Mouse (Mus musculus) forebrain, embryonic 11.5 days (tissue): ENCODE data around the gene Nf2. TPM values are rescaled to one million over a fixed set of nuclear protein-coding genes. Genes with fewer than 3 reads are reported as not detected.
A peak's percentile ranks its signal among the peaks of the same experiment; 100 is the strongest.

Experiments used
- ATAC-seq: fragments of 200-750 bp; cut with Nextera tagmentation; replicated peaks from 2 replicates; pipeline ENCODE4 v1.8.0; 2017; ENCODE audit warnings: moderate TSS enrichment; ENCODE audit not compliant: low FRiP score
- DNase-seq: peaks from one replicate; pipeline ENCODE4 v3.0.0-alpha.2; 2017; ENCODE audit warnings: low spot score
- H3K27ac ChIP-seq: fragments of 300-500 bp; sonication (generic); 2 replicates; pipeline ENCODE4 v1.5.1; 2014; ENCODE audit warnings: low read depth, low read length
- H3K27me3 ChIP-seq: fragments of 300-500 bp; sonication (generic); 2 replicates; pipeline ENCODE4 v1.6.1; 2014; ENCODE audit warnings: mild to moderate bottlenecking, low read length, mixed read lengths; ENCODE audit not compliant: control insufficient read depth, insufficient read depth
- H3K36me3 ChIP-seq: fragments of 300-500 bp; sonication (generic); 2 replicates; pipeline ENCODE4 v1.6.1; 2014; ENCODE audit warnings: mild to moderate bottlenecking, low read length, moderate library complexity, mixed read lengths; ENCODE audit not compliant: control insufficient read depth, insufficient read depth
- H3K4me1 ChIP-seq: fragments of 300-500 bp; sonication (generic); replicated peaks from 2 replicates; pipeline ENCODE4 v1.6.1; 2014; ENCODE audit warnings: low read length, mixed read lengths; ENCODE audit not compliant: control insufficient read depth, insufficient read depth
- H3K4me2 ChIP-seq: fragments of 300-500 bp; sonication (generic); 2 replicates; pipeline ENCODE4 v1.6.1; 2014; ENCODE audit warnings: low read depth, mild to moderate bottlenecking, low read length, moderate library complexity, mixed read lengths; ENCODE audit not compliant: severe bottlenecking
- H3K4me3 ChIP-seq: fragments of 300-500 bp; sonication (generic); 2 replicates; pipeline ENCODE4 v1.5.1; 2014; ENCODE audit warnings: low read depth, low read length
- H3K9ac ChIP-seq: fragments of 300-500 bp; sonication (generic); 2 replicates; pipeline ENCODE4 v1.6.1; 2014; ENCODE audit warnings: low read length
- H3K9me3 ChIP-seq: fragments of 300-500 bp; sonication (generic); 2 replicates; pipeline ENCODE4 v1.6.1; 2016; ENCODE audit warnings: low read length, mixed read lengths; ENCODE audit not compliant: control insufficient read depth
- WGBS: fragments of 180-500 bp; shearing (Covaris S2); extraction: QIAGEN DNeasy Blood & Tissue Kit; methylation state at CpG from one replicate; pipeline ENCODE4 v1.1.7; 2014; 5-methylcytosine and 5-hydroxymethylcytosine counted together
- polyA plus RNA-seq: library from polyadenylated mRNA; unstranded; fragments of >200 nt; fragmentation: Nextera tagmentation; extraction: Ambion mirVana; gene quantifications from 2 replicates; pipeline ENCODE4 v1.2.1, GENCODE M21; 2014

Nf2 gene
- polyA plus RNA-seq, 1 experiment from 2014 or later = 57.4 TPM

- H3K4me2 ChIP-seq = no peak overlapping the region
- no peak overlapping the region for H3K9ac ChIP-seq
- no peaks in the 10 kb centered on the region for H3K27me3 ChIP-seq
- no peak overlapping the region for H3K27ac ChIP-seq
- H3K36me3 ChIP-seq = no peaks in the 10 kb centered on the region; the same call in 1 of the 2 replicates
- DNase-seq (no peak), ATAC-seq (no peak)
- no peak overlapping the region for H3K4me3 ChIP-seq
- H3K9me3 ChIP-seq = no peaks in the 10 kb centered on the region
- WGBS = 75% methylated on average over 7 of the region's 7 CpGs
- H3K4me1 ChIP-seq = no peaks in the 10 kb centered on the region
Observed at GRCm38 (mm10) chr11:4769293-4769692, 80.0 kb downstream of the Nf2 start.

- H3K27ac ChIP-seq = no peak overlapping the region
- no peak overlapping the region for H3K4me3 ChIP-seq
- no peak for DNase-seq
- no peaks in the 10 kb centered on the region; the same call in 1 of the 2 replicates for H3K36me3 ChIP-seq
- no peaks in the 10 kb centered on the region for H3K27me3 ChIP-seq
- no peaks in the 10 kb centered on the region; the same call in 1 of the 2 replicates for H3K4me1 ChIP-seq
- no peaks in the 10 kb centered on the region for H3K9me3 ChIP-seq
- no peak for ATAC-seq
- WGBS = 86% methylated on average over 4 of the region's 4 CpGs
- H3K4me2 ChIP-seq = no peak overlapping the region
- H3K9ac ChIP-seq = no peak overlapping the region
Observed at GRCm38 (mm10) chr11:4768399-4768798, 80.9 kb downstream of the Nf2 start.

- no peak for DNase-seq
- Histone ChIP-seq H3K9ac (no peak overlapping the region), H3K4me3 (no peak overlapping the region), H3K27me3 (no peaks in the 10 kb centered on the region), H3K36me3 (no peaks in the 10 kb centered on the region; the same call in 1 of the 2 replicates), H3K4me2 (no peak overlapping the region), H3K4me1 (peaks cover 2% of the 10 kb centered on the region), H3K27ac (no peak overlapping the region), H3K9me3 (no peaks in the 10 kb centered on the region)
- WGBS = 86% methylated on average over 5 of the region's 5 CpGs
- no peak for ATAC-seq
Observed at GRCm38 (mm10) chr11:4764476-4764875, 84.9 kb downstream of the Nf2 start.

- H3K27ac ChIP-seq = no peak overlapping the region
- H3K27me3 ChIP-seq = no peaks in the 10 kb centered on the region
- H3K9ac ChIP-seq = no peak overlapping the region
- ATAC-seq (no peak), DNase-seq (no peak)
- H3K4me3 ChIP-seq = no peak overlapping the region
- 22% methylated on average over 5 of the region's 5 CpGs for WGBS
- peaks cover 2% of the 10 kb centered on the region for H3K4me1 ChIP-seq
- no peaks in the 10 kb centered on the region; the same call in 1 of the 2 replicates for H3K36me3 ChIP-seq
- no peaks in the 10 kb centered on the region for H3K9me3 ChIP-seq
- H3K4me2 ChIP-seq = no peak overlapping the region
Observed at GRCm38 (mm10) chr11:4763631-4764030, 85.7 kb downstream of the Nf2 start.

- WGBS = 16% methylated on average over 2 of the region's 2 CpGs
- no peak overlapping the region; the same call in 1 of the 2 replicates for H3K27ac ChIP-seq
Observed at GRCm38 (mm10) chr11:4762511-4762910, 86.8 kb downstream of the Nf2 start.

GRCm38 (mm10) chr11:4761991-4762390 lies 87.3 kb downstream of the Nf2 start:
- ATAC-seq = no peak
- 7% methylated on average over 6 of the region's 6 CpGs for WGBS
- no peak for DNase-seq

More at GRCm38 (mm10) chr11:4762511-4762910, 86.8 kb downstream of the Nf2 start:
- Histone ChIP-seq H3K27me3 (no peaks in the 10 kb centered on the region), H3K4me1 (peaks cover 2% of the 10 kb centered on the region), H3K36me3 (no peaks in the 10 kb centered on the region; the same call in 1 of the 2 replicates), H3K4me3 (no peak overlapping the region), H3K9me3 (no peaks in the 10 kb centered on the region), H3K9ac (no peak overlapping the region), H3K4me2 (no peak overlapping the region)
- ATAC-seq (no peak), DNase-seq (no peak)

GRCm38 (mm10) chr11:4760438-4760837 lies 88.9 kb downstream of the Nf2 start:
- no peak for DNase-seq
- Histone ChIP-seq H3K9ac (no peak overlapping the region), H3K4me3 (no peak overlapping the region), H3K27ac (no peak overlapping the region), H3K4me2 (no peak overlapping the region), H3K27me3 (no peaks in the 10 kb centered on the region), H3K9me3 (no peaks in the 10 kb centered on the region), H3K4me1 (peaks cover 2% of the 10 kb centered on the region), H3K36me3 (no peaks in the 10 kb centered on the region; the same call in 1 of the 2 replicates)
- ATAC-seq = no peak
- 43% methylated on average over 4 of the region's 4 CpGs for WGBS

More at GRCm38 (mm10) chr11:4761991-4762390, 87.3 kb downstream of the Nf2 start:
- no peak overlapping the region; the same call in 1 of the 2 replicates for H3K9ac ChIP-seq
- H3K4me1 ChIP-seq = peaks cover 2% of the 10 kb centered on the region
- H3K9me3 ChIP-seq = no peaks in the 10 kb centered on the region
- H3K4me3 ChIP-seq = no peak overlapping the region
- H3K27ac ChIP-seq = peak overlapping the region; percentile 39
- no peaks in the 10 kb centered on the region; the same call in 1 of the 2 replicates for H3K36me3 ChIP-seq
- no peaks in the 10 kb centered on the region for H3K27me3 ChIP-seq
- H3K4me2 ChIP-seq = no peak overlapping the region

- WGBS = 58% methylated on average over 4 of the region's 4 CpGs
- H3K4me1 ChIP-seq = peaks cover 8% of the 10 kb centered on the region
- no peaks in the 10 kb centered on the region for H3K36me3 ChIP-seq
- H3K27me3 ChIP-seq = no peaks in the 10 kb centered on the region
- no peak overlapping the region for H3K4me2 ChIP-seq
- peaks cover 4% of the 10 kb centered on the region; the same call in 1 of the 2 replicates for H3K9me3 ChIP-seq
- H3K27ac ChIP-seq = no peak overlapping the region
- DNase-seq (no peak), ATAC-seq (no peak)
- no peak overlapping the region for H3K4me3 ChIP-seq
- no peak overlapping the region for H3K9ac ChIP-seq
Observed at GRCm38 (mm10) chr11:4757789-4758158, 91.6 kb downstream of the Nf2 start.
